Mouse (Mus musculus): ENCODE measurements around the gene Mrps18a.

- TF ChIP-seq POLR2A (IDR thresholded peaks at IDR 0.05; ENCODE audit: insufficient read depth, low read length) (no peak), EP300 (IDR thresholded peaks at IDR 0.05; ENCODE audit: insufficient read depth, low read depth, low read length) (no peak), CTCF (IDR thresholded peaks at IDR 0.05; ENCODE audit: low read depth, low read length) (no peak)
These were observed 8.9 kb upstream of the Mrps18a start for GRCm38 (mm10) chr17:46101906-46102305.
